Mouse (Mus musculus): Measurements from ENCODE around the gene Dab2ip. TPM values are rescaled to one million over a fixed set of nuclear protein-coding genes. Genes with fewer than 3 reads are reported as not detected.

Dab2ip gene
- total RNA-seq, 2 experiments from 2014 or later: 102 to 108 TPM

DNA sequence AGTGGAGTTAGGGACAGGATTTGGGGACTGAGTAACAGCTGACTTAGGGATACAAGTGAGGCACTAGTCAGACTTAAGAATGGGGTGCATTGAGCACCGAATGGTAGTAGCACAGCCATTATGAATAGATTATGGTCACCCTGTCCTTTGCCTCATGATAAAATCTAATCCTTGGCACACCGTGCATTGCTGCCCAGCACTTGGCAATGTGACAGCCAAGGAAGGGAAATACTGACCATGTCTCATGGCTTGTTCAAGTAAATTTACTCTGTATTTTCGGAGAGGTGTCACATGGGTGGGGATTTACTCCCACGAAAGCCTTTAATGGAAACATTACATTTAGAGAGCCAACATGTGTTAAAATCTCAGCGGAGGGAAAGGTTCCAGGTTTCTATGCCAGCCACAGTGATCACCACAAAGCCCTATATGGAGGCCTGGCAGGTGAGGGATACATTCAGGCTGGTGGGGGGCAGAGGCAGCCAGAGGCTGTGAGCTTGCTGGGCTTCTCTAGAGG is 129.5 kb downstream of the Dab2ip start:
- no peak for DNase-seq

DNA sequence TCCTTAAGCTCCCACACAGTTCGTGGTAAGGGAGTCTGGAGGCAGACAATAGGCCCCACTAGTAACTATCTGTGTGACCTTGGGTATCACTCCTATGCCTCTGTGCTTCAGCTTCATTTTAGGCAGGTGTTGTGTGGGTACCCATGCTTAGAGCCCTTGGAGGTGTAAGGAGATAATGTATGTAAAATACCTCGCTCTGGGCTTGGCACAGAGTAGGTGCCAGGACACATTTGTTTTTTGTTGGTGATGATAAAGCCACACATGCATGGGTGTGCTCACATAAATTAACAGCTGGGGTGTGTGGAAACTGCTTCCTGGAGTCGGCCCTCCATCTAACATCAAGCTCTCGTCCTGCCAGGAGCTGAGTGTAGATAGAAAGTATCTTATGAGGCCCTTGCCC is 130.1 kb downstream of the Dab2ip start:
- DNase-seq: no peak

DNA sequence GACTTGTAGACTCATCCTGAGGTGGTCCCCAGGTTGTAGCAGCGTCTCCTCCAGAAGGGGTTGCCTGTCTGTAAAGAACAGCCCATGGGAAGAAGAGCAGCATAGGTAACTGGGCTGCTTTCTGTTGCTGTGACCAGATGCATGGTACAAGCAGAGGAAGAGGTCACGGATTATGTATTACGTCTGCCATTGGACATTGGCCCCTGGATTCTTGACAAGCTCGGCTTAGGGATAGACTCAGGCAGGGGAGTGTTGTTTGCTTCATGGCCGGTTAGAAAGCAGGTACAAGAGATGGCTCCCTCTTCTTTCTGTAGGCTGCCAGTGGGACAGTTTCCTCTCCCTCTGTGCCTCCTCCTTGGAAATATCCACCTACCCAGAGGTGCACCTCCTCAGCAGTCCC is 130.5 kb downstream of the Dab2ip start:
- DNase-seq: no peak

DNA sequence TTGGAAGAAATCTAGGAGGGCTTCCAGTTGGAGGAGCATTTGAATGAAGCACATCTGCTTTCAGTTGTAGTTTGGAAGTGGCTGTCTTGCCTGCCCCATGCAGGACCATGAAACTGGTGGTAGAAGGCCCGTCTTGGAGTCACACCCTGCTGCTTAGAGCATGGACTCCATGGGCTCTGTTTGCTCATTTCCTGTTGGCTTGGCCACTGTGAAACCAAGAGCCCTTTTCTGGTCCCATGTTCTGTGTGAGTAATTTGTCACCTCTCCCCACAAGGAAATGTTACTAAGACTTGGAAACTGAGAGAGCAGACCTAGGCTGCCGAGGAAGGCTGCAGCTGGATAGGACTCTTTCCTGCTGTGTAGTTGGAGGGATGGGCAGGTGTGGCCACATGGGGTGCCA is 131.8 kb downstream of the Dab2ip start:
- no peak for DNase-seq

DNA sequence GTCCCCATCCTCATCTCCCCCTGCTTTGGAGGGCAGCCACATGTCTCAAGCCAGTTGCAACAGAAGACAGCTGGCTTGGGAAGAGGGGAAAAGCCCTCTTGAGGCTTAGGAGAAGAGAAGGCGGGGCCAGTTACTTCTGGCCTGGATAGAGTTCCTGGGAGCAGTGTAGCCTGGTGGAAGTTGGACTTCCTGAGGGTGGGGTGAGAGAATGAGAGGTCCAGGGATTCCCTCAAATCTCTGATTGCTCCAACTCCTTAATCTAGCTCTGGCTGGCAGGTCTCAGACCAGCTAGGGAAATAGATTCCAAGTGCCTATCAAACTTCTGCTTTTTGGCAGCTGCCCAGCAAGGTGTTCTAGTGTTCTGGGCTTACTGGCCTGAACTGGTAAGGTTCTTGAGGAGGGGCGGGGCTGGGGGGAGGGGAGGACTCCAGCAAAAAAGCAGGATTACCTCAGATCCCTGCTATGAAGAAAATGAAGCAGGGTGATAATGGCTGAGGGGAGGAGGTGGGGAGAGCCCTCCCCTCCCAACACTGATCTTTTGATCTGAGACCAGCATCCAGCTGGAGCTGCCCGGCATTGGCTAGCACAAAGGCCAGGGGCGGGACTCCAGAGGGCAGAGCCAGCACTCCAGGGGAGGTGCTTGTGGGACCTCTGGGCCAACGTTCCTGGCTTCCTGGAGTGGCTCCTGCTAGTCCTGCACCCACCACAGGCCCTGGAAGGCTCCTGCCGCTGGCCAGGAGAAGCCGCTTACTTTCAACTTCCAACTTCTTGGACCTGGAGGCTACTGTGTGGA is 133.4 kb downstream of the Dab2ip start:
- peak; percentile 28 to 40 for DNase-seq

DNA sequence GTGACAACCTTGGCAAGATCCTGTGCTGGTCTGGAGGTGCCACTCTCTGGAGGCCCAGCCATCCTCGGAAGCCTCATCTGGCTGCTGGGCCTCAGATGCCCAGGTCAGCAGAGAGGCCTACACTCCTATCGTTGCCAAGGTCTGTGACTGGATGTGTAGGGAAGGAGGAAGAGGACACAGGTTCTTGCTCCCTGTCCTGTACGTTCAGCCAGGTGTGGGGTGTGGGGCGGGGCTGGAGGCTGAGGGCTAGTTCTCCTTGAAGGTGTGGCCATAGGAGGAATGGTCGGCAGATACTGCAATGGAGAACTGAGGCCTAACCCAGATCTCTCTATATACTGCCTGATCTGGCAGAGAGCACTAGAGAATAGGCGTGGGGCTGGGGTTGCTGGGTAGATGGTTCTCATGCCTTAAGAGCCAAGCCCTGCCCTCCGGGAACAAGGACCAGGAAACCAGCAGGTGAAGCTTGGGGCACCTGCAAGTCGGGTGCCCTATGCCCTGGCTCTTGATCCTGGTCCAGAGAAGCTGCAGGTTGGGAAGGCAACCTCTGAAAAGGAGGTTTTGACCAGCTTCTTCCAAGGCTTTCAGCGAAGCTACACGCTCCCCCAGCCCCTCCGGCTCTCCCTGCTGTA is 134.3 kb downstream of the Dab2ip start:
- DNase-seq: no peak

DNA sequence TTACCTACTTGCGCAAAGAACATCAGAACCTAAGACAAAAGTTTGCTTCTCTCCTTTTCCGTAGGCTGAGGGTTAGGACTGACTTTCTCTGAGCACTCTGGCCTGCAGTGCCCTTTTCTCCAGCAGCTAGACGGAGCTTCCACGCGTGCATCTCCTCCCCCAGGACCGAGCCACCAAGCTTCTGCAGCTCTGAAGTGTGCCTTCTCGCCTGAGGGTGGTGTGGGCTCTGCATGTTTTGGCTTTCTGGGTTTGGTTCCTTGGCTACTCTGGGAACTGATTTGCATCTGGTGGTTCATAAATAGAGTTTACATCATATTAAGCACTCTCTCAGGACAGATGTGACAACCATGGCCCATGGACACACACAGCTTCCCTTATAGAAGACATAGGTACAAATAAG is 135.0 kb downstream of the Dab2ip start:
- DNase-seq: no peak

DNA sequence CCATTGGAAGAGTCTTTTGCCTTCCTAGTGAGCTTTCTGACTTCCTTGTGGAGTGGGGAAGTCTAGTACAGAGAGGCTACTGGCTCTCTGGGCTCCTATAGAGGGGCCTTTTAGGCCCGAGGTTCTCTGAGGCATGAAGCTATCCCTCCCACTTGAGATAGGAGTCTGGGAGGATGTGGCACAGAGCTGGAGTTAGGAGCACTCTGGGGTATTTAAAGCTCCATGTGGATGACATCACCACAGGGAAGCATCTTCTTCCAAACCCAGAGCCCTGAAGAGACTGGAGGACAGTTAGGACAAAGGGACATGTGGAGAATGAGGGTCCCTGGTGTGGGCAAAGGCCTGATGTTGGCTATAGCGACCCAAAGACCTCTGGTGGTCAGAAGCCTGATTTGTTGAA is 136.0 kb downstream of the Dab2ip start:
- no peak for DNase-seq

DNA sequence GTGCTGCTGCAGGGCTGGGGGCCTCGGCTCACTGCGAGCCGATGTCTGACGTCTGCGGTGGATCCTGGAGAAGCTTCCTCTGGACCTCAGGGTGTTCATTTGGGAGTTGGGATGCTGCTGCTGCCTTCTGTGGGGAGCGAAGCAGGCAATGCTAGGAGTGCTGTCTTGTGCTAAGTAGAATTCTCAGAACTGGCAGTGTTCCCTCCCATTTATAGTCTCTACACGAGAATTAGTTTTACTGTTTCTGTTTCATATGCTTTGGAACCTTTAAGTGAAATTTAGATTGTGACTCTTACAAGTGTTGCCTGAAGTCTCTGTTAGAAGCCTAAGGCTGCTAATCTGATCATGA is 138.1 kb downstream of the Dab2ip start:
- DNase-seq: no peak

DNA sequence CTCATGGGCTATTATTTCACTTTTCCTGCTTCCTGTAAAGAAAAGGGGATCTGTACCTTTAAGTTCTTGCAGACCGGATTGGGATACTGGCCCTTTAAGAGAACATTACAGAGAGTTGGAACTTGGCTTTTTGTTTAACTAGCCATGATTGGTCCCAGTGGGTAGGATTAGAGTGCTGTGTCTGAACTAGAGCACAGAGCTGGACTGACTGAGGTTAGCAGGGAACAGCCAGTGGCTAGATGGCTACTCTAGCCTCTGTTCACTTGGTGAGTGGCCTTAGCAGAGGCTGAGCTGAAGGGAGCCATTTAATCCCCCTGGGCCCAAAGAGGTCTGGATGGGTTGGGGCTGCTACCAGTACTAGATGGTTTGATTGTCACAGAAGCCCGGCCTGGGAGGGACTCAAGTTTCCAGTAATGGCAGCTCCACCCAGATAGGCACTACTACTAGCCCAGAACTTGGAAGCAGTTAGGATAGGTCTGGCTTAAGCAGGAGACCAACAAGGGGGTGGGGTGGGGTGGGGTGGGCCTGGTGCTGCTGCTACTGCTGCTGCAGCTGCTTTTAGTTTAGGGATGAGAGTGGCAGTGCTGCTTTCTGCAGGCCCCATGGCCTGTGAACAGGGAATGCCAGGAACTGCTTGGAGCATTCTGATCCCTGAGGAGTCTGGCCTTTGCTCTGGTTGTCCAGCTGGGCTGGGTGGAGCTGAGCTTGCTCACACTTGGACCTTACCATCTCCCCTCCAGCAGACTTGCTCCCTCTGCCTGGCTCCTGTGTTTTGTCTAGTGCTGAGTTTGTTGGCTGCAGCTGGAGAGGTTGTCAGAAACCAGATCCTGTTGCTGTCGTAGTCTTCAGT is 138.7 kb downstream of the Dab2ip start:
- no peak for DNase-seq

DNA sequence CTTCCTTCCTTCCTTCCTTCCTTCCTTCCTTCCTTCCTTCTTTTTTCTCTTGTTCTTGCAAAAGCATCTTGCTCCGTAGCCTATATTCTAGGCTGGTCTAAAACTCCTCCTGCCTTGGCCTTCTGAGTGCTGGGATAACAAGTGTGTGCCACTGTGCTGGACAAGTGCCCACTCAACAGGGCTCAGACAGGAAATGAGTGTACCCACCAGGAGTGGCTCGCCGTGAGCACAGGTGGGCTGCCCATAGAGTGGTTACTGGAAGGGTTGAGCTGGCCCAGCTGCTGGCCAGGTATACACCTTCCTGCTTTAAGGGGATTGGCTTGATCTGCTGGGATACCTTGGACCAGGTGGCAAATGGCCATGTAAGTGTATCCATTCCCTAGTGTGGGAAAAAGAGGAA is 139.7 kb downstream of the Dab2ip start:
- no peak for DNase-seq

DNA sequence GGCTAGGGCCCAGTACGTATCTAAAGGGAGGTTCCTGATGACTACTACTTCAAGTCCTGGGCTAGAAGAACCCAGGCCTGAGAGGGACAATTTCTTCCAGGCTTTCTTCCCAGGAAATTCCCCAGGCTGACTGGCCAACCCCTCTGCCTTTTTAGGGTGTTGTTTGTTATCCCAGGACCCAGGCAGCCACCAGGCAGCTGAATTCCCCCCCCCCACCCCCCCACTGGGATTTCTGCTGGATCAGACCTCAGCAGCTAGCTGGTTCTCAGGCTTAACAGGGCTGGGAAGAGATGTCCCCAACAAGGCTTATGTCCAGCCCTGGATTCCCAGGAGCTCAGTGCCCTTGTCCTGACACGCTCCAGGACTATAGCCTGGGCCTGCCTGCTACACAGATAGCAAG is 142.9 kb downstream of the Dab2ip start:
- no peak for DNase-seq

DNA sequence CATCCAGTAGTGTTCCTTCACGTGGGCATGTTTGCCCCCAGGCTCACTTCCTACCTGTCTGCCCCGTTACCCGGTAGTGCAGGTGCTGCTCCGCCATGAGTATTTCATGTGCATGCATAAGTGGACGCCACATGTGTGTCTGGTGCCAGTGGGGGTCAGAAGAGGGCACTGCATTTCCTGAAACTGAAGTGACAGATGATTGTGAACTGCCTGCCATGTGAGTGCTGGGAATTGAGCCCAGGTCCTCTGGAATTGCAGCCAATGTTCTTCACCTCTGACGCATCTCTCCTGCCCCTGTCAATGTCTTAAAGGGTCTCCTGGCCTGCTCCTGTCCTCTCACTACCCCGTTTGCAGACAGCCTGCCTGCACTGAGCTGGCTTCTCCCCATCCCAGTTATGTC is 143.9 kb downstream of the Dab2ip start:
- DNase-seq: no peak

DNA sequence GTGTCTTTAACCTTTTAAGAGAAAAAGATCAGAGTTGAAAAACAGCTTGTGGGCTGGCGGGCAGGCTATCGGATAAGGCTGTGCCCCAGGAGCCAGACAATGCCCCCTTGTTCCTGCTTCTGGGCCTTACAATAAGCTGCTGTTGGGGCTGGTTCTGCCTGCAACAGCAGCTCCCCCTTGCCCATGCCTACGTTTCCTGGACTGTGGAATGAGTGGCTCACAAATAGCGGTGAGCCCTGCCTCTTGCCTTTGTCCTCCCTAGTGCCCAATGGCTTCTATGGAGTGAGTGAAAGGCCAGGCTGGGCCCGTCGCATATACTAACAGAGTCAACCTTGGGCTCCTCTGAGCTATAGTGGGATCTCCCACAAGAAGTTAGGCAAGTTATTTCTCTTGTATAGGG is 144.5 kb downstream of the Dab2ip start:
- no peak for DNase-seq

DNA sequence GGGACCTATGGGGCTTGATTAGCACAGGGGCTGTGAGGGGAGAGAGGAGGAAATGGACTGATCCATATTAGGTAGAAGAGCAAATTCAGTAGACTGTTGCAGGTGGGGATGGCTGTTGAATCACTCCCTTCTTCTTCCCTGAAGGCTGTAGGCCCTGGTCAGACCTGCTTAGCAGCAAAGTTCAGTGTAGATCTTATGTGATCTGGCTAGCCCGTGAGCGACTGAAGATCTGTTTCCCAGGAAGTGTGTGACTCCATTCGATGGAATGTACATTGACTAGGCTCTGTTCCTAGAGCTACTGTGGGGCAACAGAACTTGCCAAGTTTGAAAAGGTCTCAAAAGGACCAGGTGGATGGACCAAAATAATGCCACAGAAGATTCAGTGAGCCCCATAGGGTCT is 145.2 kb downstream of the Dab2ip start:
- no peak for DNase-seq

DNA sequence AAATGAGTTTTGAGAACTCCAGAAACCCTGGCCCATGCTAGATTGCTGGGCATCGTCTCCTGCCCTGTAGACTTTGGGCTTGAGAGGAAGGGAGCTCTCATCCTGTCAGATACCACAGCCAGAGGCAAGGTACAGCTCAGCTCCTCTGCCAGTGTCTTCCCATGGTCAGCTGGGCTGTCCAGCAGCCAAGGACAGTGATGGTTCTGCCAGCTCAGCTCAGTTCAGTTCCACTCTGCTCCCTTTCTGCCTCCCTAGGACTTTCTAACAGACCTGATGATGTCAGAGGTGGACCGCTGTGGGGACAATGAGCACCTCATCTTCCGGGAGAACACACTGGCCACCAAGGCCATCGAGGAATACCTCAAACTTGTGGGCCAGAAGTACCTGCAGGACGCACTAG is 154.5 kb downstream of the Dab2ip start:
- no peak for DNase-seq

DNA sequence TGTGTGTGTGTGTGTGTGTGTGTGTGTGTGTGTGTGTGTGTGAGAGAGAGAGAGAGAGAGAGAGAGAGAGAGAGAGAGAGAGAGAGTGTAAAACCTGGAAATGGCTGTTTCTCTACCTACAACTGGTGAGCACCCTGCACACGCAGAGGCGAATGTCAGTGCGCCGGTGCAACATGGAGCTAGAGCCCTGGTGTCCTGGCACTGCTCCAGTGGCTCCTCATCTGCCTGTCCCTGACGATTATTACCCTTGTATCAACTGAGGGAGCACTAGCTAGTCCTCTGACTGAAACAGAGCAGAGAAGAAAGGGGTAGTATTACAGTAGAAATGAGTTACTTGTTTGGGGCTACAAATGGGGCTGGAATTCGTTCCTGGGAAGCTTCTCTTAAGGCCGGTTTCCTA is 155.4 kb downstream of the Dab2ip start:
- no peak for DNase-seq

DNA sequence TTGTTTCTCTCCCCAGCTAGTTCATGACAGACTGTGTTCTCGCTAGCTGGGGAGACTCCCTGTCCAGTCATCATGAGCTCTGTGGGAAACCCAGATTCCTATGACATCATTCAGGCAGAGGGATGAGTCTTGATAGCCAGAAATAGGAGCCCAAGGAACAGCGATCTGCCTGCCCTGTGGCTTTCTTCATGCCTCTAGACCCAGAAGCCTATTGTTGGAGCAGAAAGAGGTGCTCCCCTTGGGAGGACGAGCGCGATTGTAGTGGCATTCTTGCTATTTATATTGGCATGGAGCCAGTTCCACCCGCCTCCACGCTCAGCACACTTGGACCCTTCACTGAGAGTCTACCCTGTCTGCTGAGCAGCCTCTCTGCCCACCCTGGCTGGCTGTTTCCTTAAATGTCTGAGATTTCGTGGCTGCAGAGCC is 156.7 kb downstream of the Dab2ip start:
- no peak for DNase-seq

DNA sequence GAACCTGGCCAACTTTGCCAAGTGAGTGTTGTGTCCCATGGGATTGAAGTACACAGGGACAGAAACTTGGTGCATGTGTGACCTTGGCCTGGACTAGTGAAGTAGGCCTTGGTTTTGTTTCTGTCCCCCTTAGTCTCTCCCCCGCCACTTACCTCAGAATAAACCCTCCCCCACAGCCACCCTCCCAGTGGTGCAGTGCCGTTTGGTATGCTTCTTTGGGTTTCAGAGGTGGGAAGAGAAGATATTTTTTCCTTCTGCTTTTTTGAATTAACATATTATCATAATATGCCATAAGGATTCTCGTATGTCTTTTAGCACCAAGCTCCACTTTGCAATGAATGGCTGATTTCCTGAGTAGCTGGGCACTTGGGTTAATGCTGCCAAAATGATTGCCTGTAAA is 157.4 kb downstream of the Dab2ip start:
- no peak for DNase-seq

DNA sequence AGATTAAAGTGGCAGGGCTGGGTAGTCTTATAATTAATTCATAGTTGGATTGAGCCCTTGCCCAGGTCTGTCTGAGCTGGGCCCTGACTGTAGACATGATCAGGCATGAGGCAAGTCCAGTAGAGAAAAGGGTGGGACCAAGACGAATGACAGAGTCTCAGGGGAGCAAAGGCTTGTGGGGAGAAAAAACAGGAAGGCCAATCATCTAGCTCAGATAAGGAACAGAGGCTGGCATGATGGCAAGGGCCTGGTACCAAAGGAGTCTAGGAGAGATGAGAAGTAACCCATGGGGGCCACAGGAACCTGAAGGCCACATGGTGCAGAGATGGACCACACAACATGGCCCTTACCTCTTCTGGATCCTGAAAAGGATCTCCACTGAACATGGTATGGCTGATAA is 158.1 kb downstream of the Dab2ip start:
- DNase-seq: no peak

DNA sequence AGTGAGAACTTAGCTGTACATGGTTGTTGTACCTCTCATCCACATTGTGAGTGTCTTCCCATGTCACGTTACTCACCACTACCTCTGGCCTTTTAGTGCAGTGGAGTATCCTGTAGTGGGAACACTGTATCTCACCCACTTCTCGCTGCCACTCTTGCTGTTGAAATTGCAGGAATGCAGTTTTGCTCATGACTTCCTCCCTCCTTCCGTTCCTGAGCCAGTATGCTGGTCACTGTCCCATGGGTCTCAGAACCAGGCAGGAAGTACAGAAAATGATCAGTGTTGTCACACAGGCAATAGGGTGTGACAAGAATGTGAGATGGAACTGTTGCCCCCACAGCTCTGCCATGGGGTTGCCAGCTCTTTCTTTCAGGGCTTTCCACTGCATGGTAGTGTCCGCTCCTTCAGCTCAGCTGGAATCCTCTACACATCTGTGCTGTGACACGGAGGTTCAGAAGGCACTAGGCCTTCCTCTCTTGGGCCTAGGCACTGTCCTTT is 160.0 kb downstream of the Dab2ip start:
- no peak for DNase-seq

DNA sequence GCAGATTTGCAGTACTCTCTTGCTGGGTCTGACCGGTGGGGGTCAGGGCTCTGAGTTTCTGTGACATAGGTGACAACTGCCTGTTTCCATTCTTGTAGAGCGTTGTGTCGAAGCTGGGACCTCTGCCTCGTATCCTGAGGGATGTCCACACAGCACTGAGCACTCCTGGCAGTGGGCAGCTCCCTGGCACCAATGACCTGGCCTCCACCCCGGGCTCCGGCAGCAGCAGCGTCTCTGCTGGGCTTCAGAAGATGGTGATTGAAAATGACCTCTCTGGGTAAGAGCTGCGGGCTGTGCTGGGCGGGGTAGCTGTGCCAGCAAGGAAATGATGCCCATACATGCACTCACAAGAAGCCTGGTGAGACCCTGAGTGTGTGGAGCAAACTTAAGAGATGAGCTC is 160.6 kb downstream of the Dab2ip start:
- no peak for DNase-seq

All from layer of hippocampus, postnatal 36 days (tissue).